Mouse (Mus musculus) MEL (cell line): ENCODE measurements around the gene Usp1. TPM values are rescaled to one million over a fixed set of nuclear protein-coding genes. Genes with fewer than 3 reads are reported as not detected.

Experiments
- DNase-seq: peaks from one replicate; pipeline ENCODE4 v3.0.0; 2011; ENCODE audit warnings: low read depth, low spot score
- H3K27ac ChIP-seq: 2 replicates; pipeline ENCODE4 v1.5.1; 2012; ENCODE audit warnings: low read depth, mild to moderate bottlenecking, control low read depth, low read length, moderate library complexity; ENCODE audit not compliant: control insufficient read depth
- H3K27me3 ChIP-seq, 2 experiments: fragments of 150-350 bp in 1 of 2; sonication (generic) in 1 of 2; 2 replicates each; pipeline ENCODE4 v1.6.1; 2012; ENCODE audit warnings: low read length in 2 of 2, mild to moderate bottlenecking in 2 of 2, improper control_type of control experiment in 1 of 2, moderate library complexity in 1 of 2; ENCODE audit not compliant: insufficient read depth in 2 of 2, control insufficient read depth in 1 of 2
- H3K36me3 ChIP-seq, 2 experiments: 2 replicates each; pipeline ENCODE4 v1.6.1; 2012 to 2014; ENCODE audit warnings: low read length in 2 of 2, improper control_type of control experiment in 1 of 2, inconsistent platforms in 1 of 2, mild to moderate bottlenecking in 1 of 2; ENCODE audit not compliant: insufficient read depth in 2 of 2, control insufficient read depth in 1 of 2
- H3K4me1 ChIP-seq, 2 experiments: fragments of 150-350 bp in 1 of 2; sonication (generic) in 1 of 2; 2 replicates each; pipeline ENCODE4 v1.6.1; 2012; ENCODE audit warnings: low read length in 2 of 2, improper control_type of control experiment in 1 of 2, mild to moderate bottlenecking in 1 of 2; ENCODE audit not compliant: insufficient read depth in 2 of 2, control insufficient read depth in 1 of 2
- H3K4me3 ChIP-seq, 2 experiments: fragments of 150-350 bp in 1 of 2; sonication (generic) in 1 of 2; 2 replicates each; pipeline ENCODE4 v1.5.1; 2012; ENCODE audit warnings: low read depth in 2 of 2, low read length in 2 of 2, mild to moderate bottlenecking in 2 of 2, moderate library complexity in 2 of 2, control low read depth in 1 of 2, improper control_type of control experiment in 1 of 2; ENCODE audit not compliant: control insufficient read depth in 1 of 2, insufficient read depth in 1 of 2
- H3K79me2 ChIP-seq: 2 replicates; pipeline ENCODE4 v1.6.1; 2012; ENCODE audit warnings: mild to moderate bottlenecking, low read length, moderate library complexity; ENCODE audit not compliant: control insufficient read depth, poor library complexity, insufficient read depth
- H3K9ac ChIP-seq: 2 replicates; pipeline ENCODE4 v1.6.1; 2012; ENCODE audit warnings: low read depth, mild to moderate bottlenecking, control low read depth, low read length, moderate library complexity; ENCODE audit not compliant: control insufficient read depth, poor library complexity, severe bottlenecking
- H3K9me3 ChIP-seq: fragments of 150-350 bp; sonication (generic); replicated peaks from 2 replicates; pipeline ENCODE4 v1.6.1; 2012; ENCODE audit warnings: mild to moderate bottlenecking, low read length, improper control_type of control experiment, moderate library complexity; ENCODE audit not compliant: insufficient read depth
- CHD1 ChIP-seq: IDR thresholded peaks from 2 replicates; pipeline ENCODE4 v1.6.1; 2012; ENCODE audit warnings: low read depth, mild to moderate bottlenecking, inconsistent platforms, low read length, improper control_type of control experiment
- CHD2 ChIP-seq: IDR thresholded peaks from 2 replicates; pipeline ENCODE4 v1.6.1; 2011; ENCODE audit warnings: low read length, improper control_type of control experiment
- CTCF ChIP-seq, 3 experiments: IDR thresholded peaks in 2 of 3; conservative IDR thresholded peaks in 1 of 3; 2 replicates each; pipeline ENCODE4 v1.5.1; 2011 to 2012; ENCODE audit warnings: low read length in 3 of 3, low read depth in 2 of 3, mild to moderate bottlenecking in 2 of 3, improper control_type of control experiment in 1 of 3, inconsistent platforms in 1 of 3, mixed read lengths in 1 of 3, moderate library complexity in 1 of 3; ENCODE audit not compliant: control insufficient read depth in 1 of 3, insufficient read depth in 1 of 3, poor library complexity in 1 of 3, severe bottlenecking in 1 of 3
- ELF1 ChIP-seq: IDR thresholded peaks from 2 replicates; pipeline ENCODE4 v1.6.1; 2014; ENCODE audit warnings: low read depth, mild to moderate bottlenecking, inconsistent platforms, low read length, improper control_type of control experiment, moderate library complexity
- EP300 ChIP-seq, 2 experiments: IDR thresholded peaks; 2 replicates each; pipeline ENCODE4 v1.6.1; 2011; ENCODE audit warnings: improper control_type of control experiment in 2 of 2, low read length in 2 of 2, low read depth in 1 of 2, mild to moderate bottlenecking in 1 of 2
- GATA1 ChIP-seq: IDR thresholded peaks from 2 replicates; pipeline ENCODE4 v1.6.1; 2011; ENCODE audit warnings: low read depth, low read length, improper control_type of control experiment
- MAFK ChIP-seq: IDR thresholded peaks from 2 replicates; pipeline ENCODE4 v1.6.1; 2011; ENCODE audit warnings: low read depth, mild to moderate bottlenecking, low read length, improper control_type of control experiment, borderline replicate concordance
- MAX ChIP-seq: IDR thresholded peaks from 2 replicates; pipeline ENCODE4 v1.6.1; 2011; ENCODE audit warnings: low read length, improper control_type of control experiment
- MAZ ChIP-seq: IDR thresholded peaks from 2 replicates; pipeline ENCODE4 v1.6.1; 2012; ENCODE audit warnings: low read depth, mild to moderate bottlenecking, inconsistent platforms, low read length, improper control_type of control experiment
- MYC ChIP-seq: IDR thresholded peaks from 2 replicates; pipeline ENCODE4 v1.6.1; 2011; ENCODE audit warnings: low read depth, mild to moderate bottlenecking, low read length, improper control_type of control experiment, moderate library complexity
- NELFE ChIP-seq: IDR thresholded peaks from 2 replicates; pipeline ENCODE4 v1.6.1; 2011; ENCODE audit warnings: low read depth, low read length, improper control_type of control experiment
- NRF1 ChIP-seq: IDR thresholded peaks from 2 replicates; pipeline ENCODE4 v1.6.1; 2014; ENCODE audit warnings: low read depth, mild to moderate bottlenecking, inconsistent platforms, low read length, improper control_type of control experiment, moderate library complexity; ENCODE audit not compliant: poor library complexity, insufficient read depth, severe bottlenecking
- POLR2AphosphoS2 ChIP-seq: IDR thresholded peaks from 2 replicates; pipeline ENCODE4 v1.6.1; 2011; ENCODE audit warnings: low read length, improper control_type of control experiment
- SIN3A ChIP-seq: IDR thresholded peaks from 2 replicates; pipeline ENCODE4 v1.6.1; 2012; ENCODE audit warnings: low read length, improper control_type of control experiment, inconsistent platforms
- TBP ChIP-seq: IDR thresholded peaks from 2 replicates; pipeline ENCODE4 v1.8.0; 2011; ENCODE audit warnings: low read depth, low read length, improper control_type of control experiment
- USF1 ChIP-seq: IDR thresholded peaks from 2 replicates; pipeline ENCODE4 v1.6.1; 2014; ENCODE audit warnings: low read depth, mild to moderate bottlenecking, inconsistent platforms, low read length, improper control_type of control experiment, moderate library complexity
- polyA plus RNA-seq, 2 experiments: library from polyadenylated mRNA; stranded (reverse) in 1 of 2; unstranded in 1 of 2; fragments of >175 nt in 1 of 2; fragments of >200 nt in 1 of 2; gene quantifications; 2 replicates each; pipeline versions ENCODE4 v1.2.1 to v1.2.4; 2012; ENCODE audit warnings: low replicate concordance in 2 of 2, low read depth in 1 of 2; ENCODE audit not compliant: insufficient read length in 2 of 2, insufficient read depth in 1 of 2, missing spikeins in 1 of 2
- total RNA-seq: library from RNA; depleted of rRNA; stranded (reverse); fragments of 300-350 nt; gene quantifications from 2 replicates; pipeline ENCODE4 v1.2.3, GENCODE M21; 2012

Gene Usp1
- total and polyA plus RNA-seq, 3 experiments: 68.6 to 128 TPM; not detected in 1

DNA sequence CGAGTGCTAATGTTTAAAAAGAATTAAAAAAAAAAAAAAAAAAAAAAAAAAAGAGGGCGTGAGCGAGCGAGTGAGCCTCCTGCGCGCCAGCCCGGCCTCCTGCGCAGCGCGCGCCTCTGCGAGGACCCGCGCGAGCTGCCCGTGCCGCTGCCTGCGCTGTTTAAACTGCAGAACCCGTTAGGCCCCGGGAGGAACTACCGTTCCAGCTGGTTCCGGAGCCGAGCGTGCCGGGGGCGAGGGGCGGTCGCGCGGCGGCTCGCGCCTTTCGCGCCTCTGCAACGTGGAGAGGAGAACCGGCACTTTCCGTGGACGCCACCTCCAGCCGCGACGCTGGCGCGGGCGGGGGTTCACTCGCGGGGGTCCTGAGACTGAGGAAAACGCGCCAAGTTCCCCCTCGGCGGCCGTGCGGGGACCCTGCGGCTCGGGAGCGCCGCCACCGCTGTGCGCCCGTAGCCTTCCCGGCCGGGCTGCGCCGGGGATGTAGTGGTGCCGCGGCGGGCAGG lies at the start of gene Usp1 (continued):
- TF ChIP-seq EP300 (IDR thresholded peaks at IDR 0.05; ENCODE audit: low read depth in 1 of 2, low read length in 2 of 2) (no peak), POLR2AphosphoS2 (no peak), GATA1 (no peak)

DNA sequence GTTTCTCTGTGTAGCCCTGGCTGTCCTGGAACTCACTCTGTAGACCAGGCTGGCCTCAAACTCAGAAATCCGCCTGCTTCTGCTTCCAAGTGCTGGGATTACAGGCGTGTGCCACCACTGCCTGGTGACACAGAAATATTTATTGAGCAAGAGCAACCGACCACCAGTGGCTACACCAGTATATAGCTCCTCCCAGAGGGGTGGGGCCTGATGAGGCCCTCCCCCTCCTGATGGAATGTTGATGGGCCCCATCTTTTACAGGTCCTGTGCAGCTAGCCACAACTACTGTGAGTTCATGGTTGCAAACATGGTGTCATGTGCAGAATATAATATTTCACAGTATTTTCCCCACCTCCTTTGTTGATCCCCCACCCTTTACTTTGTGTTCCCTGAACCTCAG lies 40.9 kb upstream of the Usp1 start:
- H3K4me3 ChIP-seq: no peak overlapping the region
- H3K9ac ChIP-seq: no peak overlapping the region
- no peak for DNase-seq
- H3K9me3 ChIP-seq: no peaks in the 10 kb centered on the region
- H3K4me1 ChIP-seq: no peaks in the 10 kb centered on the region
- no peaks in the 10 kb centered on the region for H3K36me3 ChIP-seq
- TF ChIP-seq ELF1: no peak
- no peak for TF ChIP-seq SIN3A
- TF ChIP-seq MYC: no peak
- TF ChIP-seq NELFE: no peak
- TF ChIP-seq MAX: no peak
- no peak for TF ChIP-seq NRF1
- no peak for TF ChIP-seq TBP
- TF ChIP-seq CTCF (IDR thresholded peaks at IDR 0.05 in 2 of 3, conservative IDR thresholded peaks at IDR 0.05 in 1 of 3; ENCODE audit: control insufficient read depth in 1 of 3, insufficient read depth in 1 of 3, low read depth in 2 of 3, low read length in 3 of 3, poor library complexity in 1 of 3, severe bottlenecking in 1 of 3): no peak
- TF ChIP-seq CHD2: no peak
- no peak for TF ChIP-seq MAFK
- TF ChIP-seq, all 39 proteins: peak for 0
- Histone ChIP-seq H3K27ac (no peak overlapping the region), H3K79me2 (no peaks in the 10 kb centered on the region), H3K27me3 (no peaks in the 10 kb centered on the region; a peak in 1 of 4 replicates)

DNA sequence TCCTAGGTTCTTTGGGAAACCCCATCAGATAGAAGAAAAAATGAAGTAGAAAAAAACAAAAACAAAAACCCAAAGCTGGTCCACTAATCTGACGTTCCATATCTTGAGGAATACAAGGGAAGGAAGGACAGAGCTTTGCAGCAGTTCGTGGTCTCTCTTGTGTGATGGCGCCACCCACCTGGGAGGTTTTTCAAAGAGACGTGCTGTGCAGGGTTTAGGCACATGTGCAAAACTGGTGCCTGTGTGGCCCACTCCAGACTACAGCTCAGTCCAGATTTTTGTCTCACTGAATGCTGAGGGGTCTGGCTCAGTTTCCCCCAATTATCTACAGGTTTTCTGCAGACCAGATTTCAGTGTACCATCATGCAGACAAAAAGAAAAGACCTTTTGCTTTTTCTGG lies 37.2 kb upstream of the Usp1 start:
- Histone ChIP-seq H3K36me3 (no peaks in the 10 kb centered on the region), H3K27ac (no peak overlapping the region), H3K4me3 (no peak overlapping the region), H3K79me2 (no peaks in the 10 kb centered on the region), H3K27me3 (no peaks in the 10 kb centered on the region; a peak in 1 of 4 replicates), H3K9me3 (no peaks in the 10 kb centered on the region), H3K4me1 (no peaks in the 10 kb centered on the region), H3K9ac (no peak overlapping the region)
- no peak for TF ChIP-seq TBP
- TF ChIP-seq MAZ: no peak
- no peak for TF ChIP-seq CTCF (IDR thresholded peaks at IDR 0.05 in 2 of 3, conservative IDR thresholded peaks at IDR 0.05 in 1 of 3; ENCODE audit: control insufficient read depth in 1 of 3, insufficient read depth in 1 of 3, low read depth in 2 of 3, low read length in 3 of 3, poor library complexity in 1 of 3, severe bottlenecking in 1 of 3)
- no peak for TF ChIP-seq CHD1
- no peak for TF ChIP-seq USF1
- DNase-seq: no peak
